Mouse (Mus musculus) left cerebral cortex, adult 6 months (tissue): ENCODE measurements around the gene Kansl3. TPM values are rescaled to one million over a fixed set of nuclear protein-coding genes. Genes with fewer than 3 reads are reported as not detected.

ENCODE experiments used
- long read RNA-seq, 2 experiments: library from polyadenylated mRNA; unstranded; transcript quantifications; one replicate each; pipeline ENCODE4 v2.0.0; 2019 to 2020
- polyA plus RNA-seq: library from polyadenylated mRNA; unstranded; fragments of <200 nt; fragmentation: Nextera tagmentation; gene quantifications from 2 replicates; pipeline ENCODE4 v1.2.3, GENCODE M21; 2021

Kansl3 gene
- polyA plus RNA-seq: 24.8 and 28.6 TPM in 2 replicates
- long read RNA-seq, experiment 1, full-length matches to known transcripts: 29 of 134 reads
- long read RNA-seq, experiment 1, partial matches to known transcripts: 41 of 134 reads
- long read RNA-seq, experiment 1, other reads (novel, unspliced or antisense): 64 of 134 reads
- long read RNA-seq, experiment 2, partial matches to known transcripts: 6 of 20 reads
- long read RNA-seq, experiment 2, other reads (novel, unspliced or antisense): 14 of 20 reads

DNA sequence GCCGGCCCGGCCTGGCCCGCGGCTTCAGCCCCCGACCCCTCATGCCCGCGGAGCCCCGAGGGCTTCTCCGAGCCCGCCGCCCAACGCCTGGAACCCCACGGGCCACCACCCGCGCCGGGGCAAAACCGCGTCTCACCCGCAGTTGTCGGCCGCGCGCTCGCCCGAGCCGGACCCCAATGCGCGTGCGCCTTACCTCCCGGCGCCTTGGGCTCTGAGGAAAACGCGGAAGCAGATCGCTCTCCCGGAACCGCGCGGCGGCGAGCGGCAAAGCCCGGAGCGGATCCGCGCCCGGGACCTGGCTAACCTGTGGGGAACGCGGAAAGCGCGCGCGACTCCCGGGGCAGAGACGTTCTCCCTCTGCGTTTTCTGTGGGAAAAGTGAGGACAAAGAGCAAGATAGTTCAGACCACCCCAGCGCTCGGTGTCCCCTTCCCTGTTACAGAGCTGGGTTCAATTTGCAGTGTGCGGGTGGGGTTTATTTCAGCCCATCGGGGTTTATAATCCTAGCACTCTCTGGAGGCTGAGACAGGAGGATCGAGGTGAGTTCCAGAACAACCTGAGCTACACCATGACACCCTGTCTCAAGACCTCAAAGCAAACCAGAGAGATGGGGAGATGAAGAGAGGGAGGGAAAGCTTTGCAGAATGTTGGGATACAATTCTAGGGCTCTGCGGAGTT is at the start of gene Kansl3:
Kansl3 (minus strand) TSS at position 213 of the 677 bp plus-strand sequence.

DNA sequence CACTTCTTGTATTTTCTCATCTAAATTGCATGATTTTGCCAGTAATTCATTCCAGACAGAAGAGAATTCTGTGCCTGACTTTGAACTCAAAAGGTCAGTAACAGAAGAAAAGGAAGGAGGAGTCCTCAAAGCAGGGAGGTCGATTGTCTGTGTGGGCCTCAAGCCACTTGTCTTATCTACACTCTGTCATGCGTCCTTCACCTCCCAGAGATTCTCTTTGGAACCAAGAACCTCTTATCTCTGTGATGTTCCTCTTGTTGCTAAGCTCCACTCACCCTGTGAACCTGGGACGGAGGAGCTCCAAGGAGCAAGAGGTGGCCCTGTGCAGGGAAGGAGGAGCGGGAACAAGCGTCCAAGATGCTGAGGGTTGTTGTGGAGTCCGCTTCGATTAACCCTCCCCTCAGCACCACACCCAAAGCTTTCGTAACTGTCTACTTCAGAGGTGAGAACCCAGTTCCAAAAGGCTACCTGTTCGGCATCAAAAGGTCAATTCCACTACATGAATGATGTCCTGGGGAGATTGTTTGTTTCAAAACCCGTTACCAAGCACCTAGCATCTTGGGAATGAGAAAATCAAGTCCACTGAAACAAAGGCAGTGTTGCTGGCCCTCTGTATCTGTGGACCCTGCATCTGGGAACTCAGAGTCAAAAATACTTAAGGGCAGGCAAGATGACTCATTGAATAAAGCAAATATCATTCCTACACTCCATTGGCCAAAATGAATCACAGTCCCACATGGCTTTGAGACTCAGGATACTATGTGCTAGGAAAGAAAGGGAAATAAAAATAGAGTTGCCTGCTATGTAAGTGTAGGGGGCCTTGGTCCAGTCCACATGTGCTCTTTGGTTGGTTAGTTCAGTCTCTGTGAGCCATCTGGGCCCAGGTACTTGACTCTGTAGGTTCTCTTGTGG is 3.2 kb upstream of the Kansl3 start, which contains the start of gene Fer1l5:
Fer1l5 (plus strand) TSS at position 358 of the 912 bp plus-strand sequence.

DNA sequence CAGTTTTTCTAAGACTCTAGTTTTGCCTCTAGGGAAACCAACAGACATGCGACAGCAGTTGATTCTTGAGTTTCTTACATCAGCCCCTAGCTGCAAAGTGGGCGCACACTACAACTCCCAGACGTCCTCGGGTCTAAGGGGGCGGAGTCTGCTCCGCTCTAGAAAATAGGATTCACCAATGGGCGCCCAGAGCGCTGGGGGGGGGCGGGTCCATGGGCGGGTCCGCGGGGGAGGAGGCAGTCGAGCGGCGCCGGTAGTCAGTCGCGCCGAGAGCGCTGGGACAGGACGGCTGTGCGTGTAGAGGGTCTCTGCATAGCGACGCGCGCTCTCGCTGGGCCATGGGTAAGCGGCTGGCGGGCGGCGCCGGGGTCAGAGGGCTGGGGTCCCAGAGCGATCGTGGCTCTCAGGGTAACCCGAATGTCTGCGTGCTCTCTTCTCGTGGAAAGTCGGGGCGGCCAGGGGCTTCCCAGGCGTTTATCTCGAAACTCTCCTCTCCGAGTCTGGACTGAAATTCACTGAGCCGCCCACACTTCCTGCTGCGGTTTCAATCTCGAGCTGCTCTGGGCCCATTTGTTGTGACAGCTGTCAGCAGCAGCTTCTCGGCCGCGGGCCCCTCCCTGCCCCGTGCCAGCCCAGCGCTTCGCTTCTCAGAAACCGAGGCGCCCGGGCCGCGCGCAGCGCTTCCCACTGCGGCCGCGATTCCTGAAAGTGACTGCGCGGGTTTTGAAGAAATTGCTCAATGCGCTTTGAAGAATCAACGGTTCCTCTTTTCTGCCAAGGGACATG is 61.3 kb downstream of the Kansl3 start, which contains the start of gene Arid5a:
Arid5a (plus strand) TSS at position 239 of the 786 bp plus-strand sequence.

Other genes starting within 250 kb of the Kansl3 start
- gene Uggt1, start 124.5 kb downstream of the Kansl3 start, polyA plus RNA-seq: 5.0 TPM in 2 replicates
- gene Neurl3, start 94.5 kb downstream of the Kansl3 start, polyA plus RNA-seq: 0.37 and 0.41 TPM in 2 replicates
- 5.3 and 6.2 TPM in 2 replicates for gene Arid5a, start 61.4 kb downstream of the Kansl3 start, polyA plus RNA-seq
- 0.26 and 0.71 TPM in 2 replicates for gene Fer1l5, start 3.1 kb upstream of the Kansl3 start, polyA plus RNA-seq
- gene Lman2l, start 76.1 kb upstream of the Kansl3 start, polyA plus RNA-seq: 27.2 and 32.8 TPM in 2 replicates
- 15.2 and 15.3 TPM in 2 replicates for gene Cnnm4, start 102.4 kb upstream of the Kansl3 start, polyA plus RNA-seq
- gene Cnnm3, start 142.7 kb upstream of the Kansl3 start, polyA plus RNA-seq: 3.1 and 3.3 TPM in 2 replicates
- 0.32 and 1.3 TPM in 2 replicates for gene Ankrd23, start 167.7 kb upstream of the Kansl3 start, polyA plus RNA-seq
- 0.17 TPM in 1 of 2 replicates, not detected in the other for gene Gm42417, start 170.2 kb upstream of the Kansl3 start, polyA plus RNA-seq
- 18.0 and 22.5 TPM in 2 replicates for gene Ankrd39, start 178.3 kb upstream of the Kansl3 start, polyA plus RNA-seq
- 0.31 and 1.8 TPM in 2 replicates for gene Sema4c, start 189.2 kb upstream of the Kansl3 start, polyA plus RNA-seq